Mouse (Mus musculus) hindbrain, embryonic 13.5 days (tissue): Measurements from ENCODE around the gene H2-DMb2. TPM values are rescaled to one million over a fixed set of nuclear protein-coding genes. Genes with fewer than 3 reads are reported as not detected.

ENCODE experiments used
- ATAC-seq: fragments of 200-750 bp; cut with Nextera tagmentation; 2 replicates; pipeline ENCODE4 v1.8.0; 2017; ENCODE audit warnings: moderate TSS enrichment; ENCODE audit not compliant: low FRiP score
- H3K27ac ChIP-seq: fragments of 300-500 bp; sonication (generic); 2 replicates; pipeline ENCODE4 v1.5.1; 2015; ENCODE audit warnings: inconsistent platforms, mild to moderate bottlenecking, moderate library complexity
- H3K27me3 ChIP-seq: fragments of 300-500 bp; sonication (generic); 2 replicates; pipeline ENCODE4 v1.6.1; 2015; ENCODE audit warnings: mild to moderate bottlenecking, inconsistent platforms
- H3K36me3 ChIP-seq: fragments of 300-500 bp; sonication (generic); 2 replicates; pipeline ENCODE4 v1.6.1; 2015; ENCODE audit warnings: mild to moderate bottlenecking, inconsistent platforms
- H3K4me1 ChIP-seq: fragments of 300-500 bp; sonication (generic); replicated peaks from 2 replicates; pipeline ENCODE4 v1.6.1; 2015; ENCODE audit warnings: inconsistent platforms
- H3K4me2 ChIP-seq: fragments of 300-500 bp; sonication (generic); 2 replicates; pipeline ENCODE4 v1.6.1; 2015; ENCODE audit warnings: inconsistent platforms, mild to moderate bottlenecking, moderate library complexity
- H3K4me3 ChIP-seq: fragments of 300-500 bp; sonication (generic); 2 replicates; pipeline ENCODE4 v1.5.1; 2015; ENCODE audit warnings: mild to moderate bottlenecking, inconsistent platforms
- H3K9ac ChIP-seq: fragments of 300-500 bp; sonication (generic); 2 replicates; pipeline ENCODE4 v1.6.1; 2015; ENCODE audit warnings: mild to moderate bottlenecking, inconsistent platforms
- H3K9me3 ChIP-seq: fragments of 300-500 bp; sonication (generic); 2 replicates; pipeline ENCODE4 v1.6.1; 2016; ENCODE audit warnings: inconsistent platforms
- WGBS: fragments of 180-500 bp; shearing (Covaris S2); methylation state at CpG from one replicate; pipeline ENCODE4 v1.1.7; 2015; 5-methylcytosine and 5-hydroxymethylcytosine counted together
- polyA plus RNA-seq: library from polyadenylated mRNA; unstranded; fragments of >200 nt; fragmentation: Nextera tagmentation; extraction: Ambion mirVana; gene quantifications from 2 replicates; pipeline ENCODE4 v1.2.1, GENCODE M21; 2015

H2-DMb2 gene
- polyA plus RNA-seq, 1 experiment from 2014 or later = 0.27 TPM

- H3K4me1 ChIP-seq = peaks cover 43% of the 10 kb centered on the region
- no peaks in the 10 kb centered on the region for H3K9me3 ChIP-seq
- H3K27me3 ChIP-seq = no peaks in the 10 kb centered on the region
- ATAC-seq = peak; percentile 75
- H3K9ac ChIP-seq = peak within 1 kb of the TSS; percentile 98
- H3K4me2 ChIP-seq = peak within 1 kb of the TSS; percentile 93
- peaks cover 37% of the 10 kb centered on the region for H3K36me3 ChIP-seq
- under 1% methylated on average over 96 of the region's 96 CpGs for WGBS
- H3K4me3 ChIP-seq = peak within 1 kb of the TSS; percentile 95
- H3K27ac ChIP-seq = peak within 1 kb of the TSS; percentile 100
These were observed 23.6 kb upstream of the H2-DMb2 start, which contains the start of gene H2-DMa for GRCm38 (mm10) chr17:34119249-34120179. TSS of gene H2-DMa (plus strand) at chr17:34119541.

- Histone ChIP-seq H3K9ac (peak overlapping the region; percentile 98), H3K27ac (peak overlapping the region; percentile 100), H3K4me2 (peak overlapping the region; percentile 93), H3K4me3 (peak overlapping the region; percentile 95), H3K27me3 (no peaks in the 10 kb centered on the region), H3K36me3 (peaks cover 30% of the 10 kb centered on the region), H3K9me3 (no peaks in the 10 kb centered on the region), H3K4me1 (peaks cover 44% of the 10 kb centered on the region)
- 0 out of 2 replicates have a peak, but pooled peaks have one; percentile 0 for ATAC-seq
- WGBS = 0% methylated on average over 32 of the region's 42 CpGs
These were observed 22.9 kb upstream of the H2-DMb2 start for GRCm38 (mm10) chr17:34120180-34120723.

DNA sequence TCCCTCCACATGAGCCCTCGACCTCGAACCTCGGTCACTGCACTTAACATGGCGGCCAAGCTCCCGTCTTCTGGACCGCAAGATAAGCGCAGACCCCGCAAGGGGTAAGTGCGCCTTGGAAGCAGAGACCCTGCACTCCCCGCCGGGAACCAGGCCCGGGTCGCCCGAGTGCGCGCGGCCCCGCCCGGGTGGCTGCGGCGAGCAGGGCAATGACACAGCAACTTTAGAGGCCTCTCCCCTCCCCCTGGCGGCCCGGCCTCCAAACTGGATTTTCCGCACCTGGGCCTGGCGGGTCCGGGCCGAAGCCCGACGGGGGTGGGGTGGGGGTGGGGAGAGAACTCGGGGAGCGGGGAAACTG is 22.3 kb upstream of the H2-DMb2 start:
- no peak for ATAC-seq
- Histone ChIP-seq H3K4me2 (peak overlapping the region; percentile 93), H3K4me1 (peaks cover 40% of the 10 kb centered on the region), H3K9ac (peak overlapping the region; percentile 98), H3K27me3 (no peaks in the 10 kb centered on the region), H3K27ac (peak overlapping the region; percentile 100), H3K4me3 (peak overlapping the region; percentile 95), H3K9me3 (no peaks in the 10 kb centered on the region), H3K36me3 (peaks cover 24% of the 10 kb centered on the region)
- WGBS = under 1% methylated on average over 30 of the region's 31 CpGs

DNA sequence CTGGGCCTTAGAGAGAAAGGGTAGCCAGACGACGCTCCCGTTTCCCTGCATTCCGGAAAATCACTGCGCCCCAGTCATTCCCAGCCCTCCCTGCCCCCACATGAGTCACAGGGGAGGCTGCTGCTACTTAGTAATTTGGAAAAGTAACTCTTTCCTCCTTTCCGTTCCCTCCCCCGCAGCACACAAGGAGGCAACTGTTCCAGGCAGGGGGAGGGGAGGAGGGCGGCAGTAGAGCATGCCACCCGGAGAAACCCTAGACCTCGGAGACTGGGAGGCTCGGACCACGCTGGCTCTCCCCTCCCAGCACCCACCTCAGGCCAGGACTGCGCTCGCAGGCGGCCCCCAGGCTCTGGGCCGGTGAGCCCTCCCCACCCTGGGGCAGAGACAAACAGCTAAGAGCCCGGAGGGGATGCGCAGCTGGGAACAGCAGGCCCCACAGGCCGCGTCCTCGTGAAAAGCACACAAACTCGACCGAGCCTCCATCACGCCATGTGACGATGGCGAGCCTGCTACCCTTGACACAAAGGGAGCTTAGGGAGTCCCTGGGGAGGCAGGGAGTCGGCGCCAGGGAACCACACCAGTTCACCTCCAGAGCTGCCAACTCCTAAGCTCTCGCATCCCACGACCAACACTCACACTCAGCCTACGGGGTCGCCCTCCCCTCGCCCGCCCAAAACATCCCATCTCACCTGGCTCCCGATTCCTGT is 21.8 kb upstream of the H2-DMb2 start:
- H3K36me3 ChIP-seq = peaks cover 20% of the 10 kb centered on the region
- ATAC-seq = peak; percentile 11

DNA sequence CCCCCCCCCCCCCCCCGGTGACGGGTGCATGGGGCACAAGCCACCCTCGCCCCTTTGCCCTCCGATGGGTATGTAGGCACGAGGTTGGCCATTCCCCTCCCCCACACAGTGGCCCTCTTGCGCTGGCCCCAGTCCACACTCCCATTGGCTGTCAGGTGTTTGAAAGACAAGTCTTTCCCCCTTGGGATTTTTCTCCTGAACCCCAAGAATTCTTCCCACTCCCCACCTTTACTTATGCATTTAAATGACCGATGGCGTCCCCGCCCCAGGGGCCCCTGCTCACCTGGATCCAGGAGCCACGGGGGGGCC is 21.3 kb upstream of the H2-DMb2 start:
- ATAC-seq = 0 out of 2 replicates have a peak, but pooled peaks have one; percentile 7
- H3K36me3 ChIP-seq = peaks cover 15% of the 10 kb centered on the region
- peak overlapping the region; percentile 95 for H3K4me3 ChIP-seq
- H3K27me3 ChIP-seq = 0 out of 2 replicates have a peak, but pooled peaks cover 2% of the 10 kb centered on the region
- H3K27ac ChIP-seq = peak overlapping the region; percentile 100
- H3K9me3 ChIP-seq = no peaks in the 10 kb centered on the region
- H3K4me1 ChIP-seq = peaks cover 30% of the 10 kb centered on the region
- H3K4me2 ChIP-seq = peak overlapping the region; percentile 93
- peak overlapping the region; percentile 98 for H3K9ac ChIP-seq
- WGBS = 0% methylated on average over 8 of the region's 10 CpGs

More for the DNA sequence above, 21.8 kb upstream of the H2-DMb2 start:
- under 1% methylated on average over 29 of the region's 35 CpGs for WGBS
- H3K4me2 ChIP-seq = peak overlapping the region; percentile 93
- H3K9ac ChIP-seq = peak overlapping the region; percentile 98
- H3K4me3 ChIP-seq = peak overlapping the region; percentile 95
- peak overlapping the region; percentile 100 for H3K27ac ChIP-seq
- H3K4me1 ChIP-seq = peaks cover 35% of the 10 kb centered on the region
- H3K9me3 ChIP-seq = no peaks in the 10 kb centered on the region
- no peaks in the 10 kb centered on the region for H3K27me3 ChIP-seq

DNA sequence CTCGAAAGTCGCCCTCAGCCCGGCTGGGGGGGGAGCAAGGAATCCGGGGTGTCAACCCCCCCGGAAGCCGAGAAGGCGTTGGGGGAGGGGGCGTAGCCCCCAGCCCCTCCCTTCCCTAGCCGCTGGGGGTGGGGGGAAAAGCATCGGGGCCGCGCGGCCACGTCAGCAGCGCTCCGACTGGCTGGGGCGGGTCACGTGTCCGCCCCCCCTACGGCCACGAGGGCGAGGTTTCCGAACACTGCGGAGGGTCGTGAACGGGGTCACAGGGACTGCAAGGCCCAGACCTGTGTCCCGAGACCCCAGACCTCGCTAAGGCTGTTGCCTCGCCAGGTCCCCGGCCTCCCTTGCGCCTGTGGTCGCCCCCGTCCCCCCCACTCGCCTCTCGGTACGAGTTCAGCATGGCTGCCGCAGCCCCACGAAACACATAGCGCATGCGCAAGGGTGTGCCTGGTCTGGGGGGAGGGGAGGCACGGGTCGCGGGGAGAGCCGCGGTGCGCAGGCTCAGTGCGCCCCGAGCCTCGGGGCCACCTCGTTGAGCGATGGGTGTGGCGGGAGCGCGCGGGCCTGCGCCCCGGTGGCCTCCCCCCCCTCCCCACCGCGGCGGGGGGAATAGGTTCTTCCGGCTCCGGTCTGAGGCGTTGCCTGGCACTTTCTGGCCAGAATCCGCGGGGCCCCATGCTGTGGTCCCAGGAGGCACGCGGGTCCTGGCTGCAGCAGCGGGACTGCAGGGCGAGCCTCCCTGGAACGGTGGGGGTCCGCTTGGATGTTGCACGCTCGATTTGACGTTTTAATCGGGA is 20.7 kb upstream of the H2-DMb2 start, which contains the start of gene Brd2:
TSS of gene Brd2 (minus strand) at position 447 of the 797 bp plus-strand sequence.
- Histone ChIP-seq H3K4me3 (peak within 1 kb of the TSS; percentile 95), H3K9me3 (no peaks in the 10 kb centered on the region), H3K4me2 (peak within 1 kb of the TSS; percentile 93), H3K27ac (peak within 1 kb of the TSS; percentile 100), H3K4me1 (peaks cover 25% of the 10 kb centered on the region), H3K36me3 (peaks cover 13% of the 10 kb centered on the region), H3K27me3 (0 out of 2 replicates have a peak, but pooled peaks cover 7% of the 10 kb centered on the region), H3K9ac (peak within 1 kb of the TSS; percentile 98)
- ATAC-seq = peak; percentile 50
- under 1% methylated on average over 62 of the region's 75 CpGs for WGBS

GRCm38 (mm10) chr17:34123111-34123510 is 20.0 kb upstream of the H2-DMb2 start:
- H3K4me1 ChIP-seq = peaks cover 22% of the 10 kb centered on the region
- WGBS = 4% methylated on average over 7 of the region's 7 CpGs
- ATAC-seq = no peak

GRCm38 (mm10) chr17:34123518-34123917 is 19.6 kb upstream of the H2-DMb2 start:
- 0 out of 2 replicates have a peak, but pooled peaks cover 9% of the 10 kb centered on the region for H3K27me3 ChIP-seq
- ATAC-seq = no peak
- H3K9ac ChIP-seq = peak overlapping the region; percentile 98
- H3K36me3 ChIP-seq = peaks cover 5% of the 10 kb centered on the region
- WGBS = 2% methylated on average over 2 of the region's 2 CpGs
- peak overlapping the region; percentile 95 for H3K4me3 ChIP-seq
- peak overlapping the region; percentile 93 for H3K4me2 ChIP-seq
- peak overlapping the region; percentile 100 for H3K27ac ChIP-seq
- no peaks in the 10 kb centered on the region for H3K9me3 ChIP-seq
- peaks cover 25% of the 10 kb centered on the region for H3K4me1 ChIP-seq

More at GRCm38 (mm10) chr17:34123111-34123510, 20.0 kb upstream of the H2-DMb2 start:
- peak overlapping the region; percentile 93 for H3K4me2 ChIP-seq
- peak overlapping the region; percentile 95 for H3K4me3 ChIP-seq
- 0 out of 2 replicates have a peak, but pooled peaks cover 9% of the 10 kb centered on the region for H3K27me3 ChIP-seq
- H3K9ac ChIP-seq = peak overlapping the region; percentile 98
- H3K9me3 ChIP-seq = no peaks in the 10 kb centered on the region
- peaks cover 9% of the 10 kb centered on the region for H3K36me3 ChIP-seq
- peak overlapping the region; percentile 100 for H3K27ac ChIP-seq

DNA sequence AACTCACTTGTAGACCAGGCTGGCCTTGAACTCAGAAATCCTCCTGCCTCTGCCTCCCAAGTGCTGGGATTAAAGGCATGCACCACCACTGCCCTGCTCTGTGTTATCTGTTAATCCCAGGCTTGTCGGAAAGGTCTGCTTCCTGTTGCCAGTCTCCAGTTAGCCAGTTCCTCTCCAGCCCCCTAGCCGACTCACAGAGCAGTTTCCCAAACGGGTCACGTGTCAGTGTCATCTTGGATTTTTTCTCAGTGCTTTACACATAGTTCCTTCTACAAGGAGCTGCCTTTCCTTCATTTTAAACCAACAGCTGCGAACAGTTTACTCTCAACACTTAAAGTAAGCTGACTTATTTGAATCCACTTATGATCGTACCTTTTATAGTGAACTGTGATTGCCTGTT is 18.5 kb upstream of the H2-DMb2 start:
- Histone ChIP-seq H3K27me3 (0 out of 2 replicates have a peak, but pooled peaks cover 9% of the 10 kb centered on the region), H3K4me3 (no peak overlapping the region), H3K36me3 (no peaks in the 10 kb centered on the region), H3K27ac (no peak overlapping the region), H3K9me3 (no peaks in the 10 kb centered on the region), H3K9ac (no peak overlapping the region), H3K4me2 (peak overlapping the region; percentile 93; the same call in 1 of the 2 replicates), H3K4me1 (peaks cover 36% of the 10 kb centered on the region)
- no peak for ATAC-seq
- 92% methylated on average over 6 of the region's 6 CpGs for WGBS

GRCm38 (mm10) chr17:34126826-34127420 is 16.2 kb upstream of the H2-DMb2 start:
- Histone ChIP-seq H3K4me3 (no peak overlapping the region), H3K9ac (0 out of 2 replicates have a peak overlapping the region, but pooled peaks have one; percentile 19), H3K4me2 (no peak overlapping the region), H3K9me3 (no peaks in the 10 kb centered on the region), H3K36me3 (no peaks in the 10 kb centered on the region), H3K4me1 (peaks cover 36% of the 10 kb centered on the region), H3K27ac (no peak overlapping the region), H3K27me3 (0 out of 2 replicates have a peak, but pooled peaks cover 9% of the 10 kb centered on the region)
- no peak for ATAC-seq
- WGBS = 57% methylated on average over 9 of the region's 9 CpGs

GRCm38 (mm10) chr17:34127475-34127874 is 15.6 kb upstream of the H2-DMb2 start:
- Histone ChIP-seq H3K4me3 (no peak overlapping the region), H3K27ac (no peak overlapping the region), H3K27me3 (0 out of 2 replicates have a peak, but pooled peaks cover 9% of the 10 kb centered on the region), H3K36me3 (no peaks in the 10 kb centered on the region), H3K9ac (no peak overlapping the region), H3K9me3 (no peaks in the 10 kb centered on the region), H3K4me1 (peaks cover 36% of the 10 kb centered on the region), H3K4me2 (no peak overlapping the region)
- 24% methylated on average over 6 of the region's 6 CpGs for WGBS
- ATAC-seq = no peak
